Mouse (Mus musculus): ENCODE measurements around the gene Cntnap1. TPM values are rescaled to one million over a fixed set of nuclear protein-coding genes. Genes with fewer than 3 reads are reported as not detected.

Cntnap1 gene
- polyA plus RNA-seq, 2 experiments: 0.08 to 0.16 TPM

DNA sequence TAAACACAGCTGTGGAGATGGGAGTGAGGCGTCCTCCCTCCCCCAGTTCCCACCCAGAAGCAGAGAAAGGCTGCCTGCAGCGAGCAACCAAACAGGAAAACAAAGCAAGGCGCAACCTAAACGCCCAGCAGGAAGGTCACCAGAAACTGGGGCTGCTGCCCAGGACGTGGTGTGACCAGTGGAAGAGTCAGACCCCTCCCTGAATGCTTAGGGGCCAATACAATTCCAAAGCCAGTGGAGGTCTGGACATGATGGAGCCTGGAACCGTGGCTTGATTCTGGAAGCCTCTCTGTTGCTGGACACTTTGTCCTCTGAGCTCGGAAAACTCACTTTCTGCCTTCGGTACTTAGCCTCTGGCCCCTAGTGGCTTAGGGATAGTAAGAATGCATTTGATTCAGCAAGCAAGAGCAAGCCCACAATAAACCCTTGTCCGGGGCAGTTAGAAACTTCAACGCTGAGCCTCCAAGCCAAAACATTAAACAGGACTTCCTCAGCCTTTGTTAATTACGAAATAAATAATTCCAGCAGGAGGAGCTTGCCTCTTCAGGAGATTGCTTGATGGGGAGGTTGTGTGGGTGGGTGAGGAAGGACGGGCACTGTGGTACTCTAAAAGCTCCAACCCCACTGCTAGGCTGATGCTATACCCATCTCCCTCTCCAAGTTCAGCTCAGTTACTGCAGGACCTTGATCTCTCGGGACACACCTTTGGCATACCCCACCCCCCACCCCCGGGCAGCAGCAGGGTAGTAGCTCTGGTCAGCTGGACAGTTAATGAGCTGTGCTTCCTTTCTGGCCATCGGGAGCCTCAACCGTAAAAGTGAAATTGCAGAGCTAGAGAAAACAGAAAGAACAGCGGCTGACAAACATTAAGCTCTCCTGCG, 60.9 kb downstream of the Cntnap1 start:
- no peak overlapping the region; the same call in 1 of the 2 replicates for H3K27ac ChIP-seq
- H3K4me3 ChIP-seq (ENCODE audit: insufficient read depth in 1 of 2, low read depth in 2 of 2, low read length in 2 of 2): peak overlapping the region; percentile 16 to 20; a peak in 2 of 4 replicates
- no peaks in the 10 kb centered on the region for H3K36me3 ChIP-seq (replicated peaks; ENCODE audit: control insufficient read depth, insufficient read depth, low read depth)
- H3K9ac ChIP-seq (replicated peaks): no peak overlapping the region
- TF ChIP-seq EP300 (IDR thresholded peaks at IDR 0.05; ENCODE audit: low read depth): no peak
- TF ChIP-seq CTCF (IDR thresholded peaks at IDR 0.05; ENCODE audit: low read depth): no peak
- peak overlapping the region; percentile 32 for H3K4me2 ChIP-seq (ENCODE audit: low read depth)
- 4% methylated on average over 18 of the region's 18 CpGs for WGBS (ENCODE audit: insufficient replicate concordance)
- H3K4me1 ChIP-seq (replicated peaks; ENCODE audit: control insufficient read depth in 2 of 2, insufficient read depth in 2 of 2, low read length in 1 of 2): peaks cover 0 to 23% of the 10 kb centered on the region in 2 experiments; a peak in 2 of 4 replicates
- peaks cover 31% of the 10 kb centered on the region for H3K27me3 ChIP-seq (ENCODE audit: control insufficient read depth, insufficient read depth, low read length)
- no peaks in the 10 kb centered on the region for H3K9me3 ChIP-seq (ENCODE audit: control insufficient read depth, low read length)
- DNase-seq (ENCODE audit: low read depth in 3 of 3, low spot score in 3 of 3) (no peak), ATAC-seq (ENCODE audit: insufficient read depth) (no peak)

GRCm38 (mm10) chr11:101232010-101232839, 61.9 kb downstream of the Cntnap1 start:
- TF ChIP-seq EP300 (IDR thresholded peaks at IDR 0.05; ENCODE audit: low read depth): no peak
- no peak for TF ChIP-seq CTCF (IDR thresholded peaks at IDR 0.05; ENCODE audit: low read depth)
- WGBS (ENCODE audit: insufficient replicate concordance): 17% methylated on average over 6 of the region's 6 CpGs
- peaks cover 31% of the 10 kb centered on the region for H3K27me3 ChIP-seq (ENCODE audit: control insufficient read depth, insufficient read depth, low read length)
- 0 out of 2 replicates have a peak overlapping the region, but pooled peaks have one; percentile 23 for H3K9ac ChIP-seq (replicated peaks)
- ATAC-seq (ENCODE audit: insufficient read depth) (peak; percentile 59; the same call in 1 of the 2 replicates), DNase-seq (ENCODE audit: low read depth in 3 of 3, low spot score in 3 of 3) (no peak)
- H3K9me3 ChIP-seq (ENCODE audit: control insufficient read depth, low read length): no peaks in the 10 kb centered on the region
- no peaks in the 10 kb centered on the region for H3K36me3 ChIP-seq (replicated peaks; ENCODE audit: control insufficient read depth, insufficient read depth, low read depth)
- H3K4me1 ChIP-seq (replicated peaks; ENCODE audit: control insufficient read depth in 2 of 2, insufficient read depth in 2 of 2, low read length in 1 of 2): peaks cover 0 to 21% of the 10 kb centered on the region in 2 experiments; a peak in 2 of 4 replicates
- no peak overlapping the region for H3K27ac ChIP-seq
- H3K4me2 ChIP-seq (ENCODE audit: low read depth): peak overlapping the region; percentile 32
- H3K4me3 ChIP-seq (ENCODE audit: insufficient read depth in 1 of 2, low read depth in 2 of 2, low read length in 2 of 2): peak overlapping the region in 1 of 2 experiments; percentile 16; a peak in 1 of 4 replicates

DNA sequence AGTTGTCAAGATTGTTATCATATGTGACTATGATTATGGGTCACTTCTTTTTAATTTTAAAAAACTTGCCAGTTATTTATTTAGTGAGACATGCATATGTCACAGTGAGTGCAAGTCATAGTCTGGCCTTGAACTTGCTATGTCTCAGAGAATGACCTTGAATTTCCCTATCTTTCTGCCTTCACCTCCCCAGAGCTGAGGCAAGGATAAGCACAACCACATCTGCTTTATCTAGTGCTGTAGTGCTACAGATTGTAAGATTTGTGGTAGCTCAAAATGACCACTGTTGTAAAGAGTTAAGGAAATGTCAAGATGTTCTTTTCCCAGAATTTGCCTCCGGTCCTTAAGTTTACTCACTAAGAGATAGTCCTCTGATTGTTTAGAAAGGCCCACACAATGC, 62.9 kb downstream of the Cntnap1 start:
- peaks cover 31% of the 10 kb centered on the region for H3K27me3 ChIP-seq (ENCODE audit: control insufficient read depth, insufficient read depth, low read length)
- no peak for ATAC-seq (ENCODE audit: insufficient read depth)

DNA sequence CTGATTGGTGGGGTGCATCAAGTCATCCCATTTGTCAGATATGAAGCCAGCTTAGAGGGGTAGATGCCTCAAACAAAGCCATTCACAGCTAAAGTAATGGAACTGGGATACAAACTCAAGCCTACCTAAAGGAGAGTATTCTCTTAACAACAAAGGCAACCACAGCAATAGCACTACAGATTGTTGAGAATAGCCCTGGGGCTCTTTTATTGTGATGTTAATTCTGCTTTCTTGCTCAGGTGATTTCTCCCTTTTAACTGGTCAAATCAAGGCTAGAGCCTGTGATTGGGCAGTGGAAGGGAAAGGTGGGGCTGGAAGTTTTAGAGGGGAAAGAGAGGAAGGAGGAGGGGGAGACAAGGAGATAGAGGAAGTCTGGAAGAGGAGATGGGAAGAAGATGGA, 63.8 kb downstream of the Cntnap1 start:
- no peak overlapping the region for H3K4me2 ChIP-seq (ENCODE audit: low read depth)
- no peak for TF ChIP-seq EP300 (IDR thresholded peaks at IDR 0.05; ENCODE audit: low read depth)
- no peak for TF ChIP-seq CTCF (IDR thresholded peaks at IDR 0.05; ENCODE audit: low read depth)
- no peak overlapping the region for H3K9ac ChIP-seq (replicated peaks)
- DNase-seq (ENCODE audit: low read depth in 3 of 3, low spot score in 3 of 3) (no peak), ATAC-seq (ENCODE audit: insufficient read depth) (no peak)
- H3K36me3 ChIP-seq (replicated peaks; ENCODE audit: control insufficient read depth, insufficient read depth, low read depth): no peaks in the 10 kb centered on the region
- H3K4me3 ChIP-seq (ENCODE audit: insufficient read depth in 1 of 2, low read depth in 2 of 2, low read length in 2 of 2): no peak overlapping the region
- H3K4me1 ChIP-seq (replicated peaks; ENCODE audit: control insufficient read depth in 2 of 2, insufficient read depth in 2 of 2, low read length in 1 of 2): peaks cover 0 to 21% of the 10 kb centered on the region in 2 experiments; a peak in 2 of 4 replicates
- H3K9me3 ChIP-seq (ENCODE audit: control insufficient read depth, low read length): no peaks in the 10 kb centered on the region
- H3K27ac ChIP-seq: no peak overlapping the region
- H3K27me3 ChIP-seq (ENCODE audit: control insufficient read depth, insufficient read depth, low read length): peaks cover 28% of the 10 kb centered on the region

More for the DNA sequence above, 62.9 kb downstream of the Cntnap1 start:
- Histone ChIP-seq H3K4me2 (ENCODE audit: low read depth) (no peak overlapping the region), H3K27ac (no peak overlapping the region), H3K9me3 (ENCODE audit: control insufficient read depth, low read length) (no peaks in the 10 kb centered on the region), H3K9ac (replicated peaks) (no peak overlapping the region), H3K4me3 (ENCODE audit: insufficient read depth in 1 of 2, low read depth in 2 of 2, low read length in 2 of 2) (no peak overlapping the region), H3K36me3 (replicated peaks; ENCODE audit: control insufficient read depth, insufficient read depth, low read depth) (no peaks in the 10 kb centered on the region), H3K4me1 (replicated peaks; ENCODE audit: control insufficient read depth in 2 of 2, insufficient read depth in 2 of 2, low read length in 1 of 2) (peaks cover 0 to 21% of the 10 kb centered on the region in 2 experiments; a peak in 2 of 4 replicates)
- 33% methylated on average over 1 of the region's 1 CpGs for WGBS (ENCODE audit: insufficient replicate concordance)
- no peak for DNase-seq (ENCODE audit: low read depth in 3 of 3, low spot score in 3 of 3)
- TF ChIP-seq CTCF (IDR thresholded peaks at IDR 0.05; ENCODE audit: low read depth) (no peak), EP300 (IDR thresholded peaks at IDR 0.05; ENCODE audit: low read depth) (no peak)

GRCm38 (mm10) chr11:101235429-101235828, 65.1 kb downstream of the Cntnap1 start:
- no peak overlapping the region for H3K9ac ChIP-seq (replicated peaks)
- no peak overlapping the region for H3K27ac ChIP-seq
- no peak for ATAC-seq (ENCODE audit: insufficient read depth)
- H3K4me1 ChIP-seq (replicated peaks; ENCODE audit: control insufficient read depth in 2 of 2, insufficient read depth in 2 of 2, low read length in 1 of 2): peaks cover 0 to 16% of the 10 kb centered on the region in 2 experiments; a peak in 2 of 4 replicates
- peaks cover 18% of the 10 kb centered on the region for H3K27me3 ChIP-seq (ENCODE audit: control insufficient read depth, insufficient read depth, low read length)
- H3K4me3 ChIP-seq (ENCODE audit: insufficient read depth in 1 of 2, low read depth in 2 of 2, low read length in 2 of 2): no peak overlapping the region
- no peak for TF ChIP-seq EP300 (IDR thresholded peaks at IDR 0.05; ENCODE audit: low read depth)
- TF ChIP-seq CTCF (IDR thresholded peaks at IDR 0.05; ENCODE audit: low read depth): no peak
- no peaks in the 10 kb centered on the region for H3K9me3 ChIP-seq (ENCODE audit: control insufficient read depth, low read length)
- DNase-seq (ENCODE audit: low read depth in 3 of 3, low spot score in 3 of 3): no peak
- H3K36me3 ChIP-seq (replicated peaks; ENCODE audit: control insufficient read depth, insufficient read depth, low read depth): no peaks in the 10 kb centered on the region
- H3K4me2 ChIP-seq (ENCODE audit: low read depth): no peak overlapping the region

Measured in liver, embryonic 14.5 days (tissue).